Mouse (Mus musculus) mouse embryonic stem cell (cell line): Measurements from ENCODE around the gene Wdfy4.

Experiments
- in situ Hi-C, 2 experiments: fragments of 300-500 bp; cut with MboI; formaldehyde crosslinking; loops; 1 replicate in 1 of 2; 3 replicates in 1 of 2; pipeline ENCODE4 v1.14.3; 2019 to 2020; ENCODE audit warnings: low sequenced_read_pairs in 2 of 2, low pct_unique_long_range_greater_than_20kb in 1 of 2, mixed read lengths in 1 of 2; ENCODE audit not compliant: unreplicated experiment in 1 of 2

Wdfy4 gene

DNA sequence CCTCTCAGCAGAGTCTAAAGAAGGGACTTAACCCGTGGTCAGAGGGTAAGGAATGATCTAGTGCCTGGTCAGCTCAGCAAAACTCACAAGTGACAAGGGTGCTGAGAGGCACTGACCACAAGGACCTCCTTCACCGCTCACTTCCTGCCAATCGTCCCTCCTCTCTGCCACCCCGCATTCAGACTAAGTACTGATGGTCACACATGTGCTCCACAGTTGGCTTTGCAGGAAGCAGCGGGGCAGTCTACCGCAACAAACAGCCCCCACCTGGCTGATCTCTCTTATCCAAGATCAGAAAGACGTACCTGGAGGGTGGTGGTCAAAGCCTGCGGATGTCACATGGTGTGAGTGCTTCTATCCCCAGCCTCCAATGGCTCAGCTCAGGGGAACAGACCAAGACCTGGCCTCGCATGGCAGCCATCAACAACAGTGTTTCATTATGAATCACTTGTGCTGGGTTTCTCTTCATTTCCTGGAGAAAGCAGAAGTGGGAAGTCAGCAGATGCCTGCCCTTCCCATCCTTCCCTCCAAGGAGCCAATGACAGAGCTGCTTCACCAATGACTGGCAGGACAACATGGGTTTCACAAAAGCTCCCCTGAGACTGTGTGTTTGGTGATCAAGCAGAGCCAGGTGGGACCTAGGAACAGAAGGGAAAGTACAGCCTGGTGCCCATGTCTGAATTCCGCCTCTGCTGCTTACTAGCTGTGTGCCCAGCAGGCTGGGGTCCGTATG, at the start of gene Wdfy4:
Gene Wdfy4 (minus strand): TSS at position 441 of the 733 bp plus-strand sequence.
- in situ Hi-C loops, result no loop called here

DNA sequence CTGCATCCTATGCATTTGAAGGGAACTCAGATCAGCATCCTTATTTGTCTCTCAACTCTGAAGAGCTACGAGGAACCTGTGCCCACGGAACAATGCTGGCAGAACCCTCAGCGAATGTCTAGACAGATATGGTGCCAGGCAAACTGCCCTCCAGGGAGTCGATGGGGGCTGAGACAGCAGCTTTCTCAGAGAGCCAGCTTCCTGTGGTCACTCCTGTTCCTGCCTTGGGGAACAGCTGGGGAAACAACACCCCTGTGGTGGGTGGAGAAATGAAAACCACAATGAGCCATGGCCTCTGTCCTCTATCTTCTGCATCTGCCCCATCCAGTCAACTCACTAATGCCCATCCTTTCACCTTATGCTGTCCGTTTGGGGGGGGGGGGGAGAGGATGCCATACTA, 46.7 kb upstream of the Wdfy4 start:
- in situ Hi-C loops, result no loop called here

DNA sequence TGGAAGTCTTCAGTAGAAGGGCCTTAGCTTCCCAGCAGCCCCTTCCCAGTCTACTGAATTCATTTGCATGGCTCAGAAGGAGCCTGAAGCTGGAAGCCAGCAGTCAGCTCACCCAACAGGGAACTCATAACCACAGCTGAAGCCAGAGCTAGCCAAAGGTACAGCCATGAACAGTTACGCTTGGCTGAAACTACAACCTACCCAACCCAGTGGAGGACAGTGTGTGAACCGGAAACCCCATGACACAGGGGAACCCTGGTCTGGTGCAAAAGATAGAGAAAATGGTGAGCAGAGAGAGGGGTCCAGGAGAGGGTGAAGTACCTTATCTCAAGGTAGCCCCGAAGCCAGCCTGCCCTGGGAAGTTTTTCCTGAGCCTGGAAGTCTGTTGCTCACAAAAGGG, 46.0 kb upstream of the Wdfy4 start:
- in situ Hi-C loops, result no loop called here

DNA sequence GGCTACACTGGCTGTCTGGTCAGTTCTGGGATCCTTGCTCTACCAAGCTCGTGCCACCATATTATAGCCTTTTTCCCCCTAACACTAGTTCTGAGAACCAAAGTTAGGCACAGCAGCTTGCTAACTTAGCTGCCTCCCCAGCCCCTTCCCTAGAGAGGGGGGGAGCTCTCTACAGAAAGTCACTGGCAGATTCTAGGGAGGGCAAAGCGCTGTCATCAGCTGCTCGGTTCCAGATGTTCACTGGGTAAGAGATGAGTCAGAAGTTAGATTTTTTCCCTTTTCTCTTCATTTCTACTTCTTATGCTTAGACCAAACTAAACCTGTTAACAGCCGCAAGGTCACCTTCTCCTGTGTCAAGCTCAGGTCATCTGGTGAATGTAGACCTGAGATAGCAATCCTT, 45.4 kb upstream of the Wdfy4 start:
- in situ Hi-C loops, result no loop called here

DNA sequence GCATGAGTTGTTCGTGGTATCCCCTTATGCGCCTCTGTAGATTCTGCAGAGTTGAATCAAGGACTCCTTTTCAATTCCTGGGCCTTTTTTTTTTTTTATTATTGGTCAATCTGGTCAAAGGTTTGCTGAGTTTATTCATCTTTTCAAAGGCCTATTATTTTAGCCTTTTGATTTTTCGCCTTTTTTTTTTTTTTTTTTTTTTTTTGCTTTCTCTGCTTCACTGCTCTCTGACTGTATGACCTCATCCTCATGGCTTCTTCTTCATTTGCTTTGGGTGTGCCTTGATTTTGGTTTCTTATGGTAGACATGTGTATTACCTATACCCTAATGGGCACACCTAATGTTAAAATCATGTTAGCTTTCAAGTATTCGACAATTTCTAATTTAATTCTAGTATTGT, 39.9 kb upstream of the Wdfy4 start:
- in situ Hi-C loops, result no loop called here

DNA sequence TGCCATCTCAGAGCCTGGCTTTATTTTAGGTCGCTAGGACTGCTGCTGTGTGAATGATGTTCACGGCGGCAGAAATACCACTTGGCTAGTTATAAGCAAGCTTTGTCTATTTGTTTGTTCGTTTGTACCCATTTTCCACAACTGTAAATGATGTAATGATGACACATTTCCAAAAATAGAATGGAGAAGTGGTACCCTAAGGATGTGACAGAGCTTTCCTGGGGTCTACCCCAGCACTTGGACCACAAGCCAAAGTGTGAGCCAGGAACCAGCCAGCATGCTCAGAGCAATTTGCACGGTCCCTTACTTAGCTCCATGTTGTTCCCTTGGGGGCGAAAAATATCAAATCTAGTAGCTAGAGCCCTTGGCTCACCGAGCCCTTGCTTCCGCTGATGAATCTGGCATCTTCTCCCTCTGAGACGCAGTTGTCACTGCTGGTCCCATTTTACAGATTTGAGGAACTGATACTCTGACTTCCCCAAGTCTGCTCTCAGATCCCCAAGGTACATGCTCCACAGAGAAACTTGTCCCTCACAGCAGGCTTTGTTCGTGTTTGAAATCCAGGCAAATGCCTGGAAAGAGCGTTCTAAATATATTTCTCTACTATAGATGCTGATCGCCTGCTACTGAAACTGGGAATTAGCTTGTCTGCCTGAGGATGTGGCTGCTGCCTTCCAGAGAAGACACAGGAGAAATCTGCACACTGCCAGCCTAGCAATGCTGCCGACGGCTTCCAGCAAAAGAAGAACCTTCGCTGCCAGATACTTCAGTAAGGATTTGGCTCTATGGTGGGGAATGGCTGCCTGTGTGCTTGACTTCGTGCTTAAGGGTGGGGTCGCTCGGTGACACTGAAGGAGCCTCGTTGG, 31.3 kb upstream of the Wdfy4 start:
- in situ Hi-C loops, result loop anchor here in 1 of 2 experiments (5.0 kb wide), 1 partner anchor 86 kb away; no protein-coding TSS in a partner anchor

DNA sequence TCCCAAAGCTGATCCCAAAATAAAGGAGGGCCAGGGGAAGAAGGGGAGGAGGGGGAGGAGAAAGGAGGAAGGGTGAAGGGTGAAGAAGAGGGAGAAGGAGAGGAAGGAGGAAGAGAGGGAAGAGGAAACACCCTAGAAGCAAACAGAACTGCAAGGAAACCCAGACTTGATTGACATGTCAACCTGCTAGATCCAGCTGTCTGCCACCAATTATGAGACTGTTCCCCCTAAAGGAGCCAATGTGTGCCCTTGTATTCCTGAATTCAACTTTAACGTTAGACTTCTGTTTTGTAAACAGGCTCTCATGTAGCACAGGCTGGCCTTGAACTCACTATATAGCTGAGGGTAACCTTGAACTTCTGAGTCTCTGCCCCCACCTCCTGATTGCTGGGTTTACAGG, 29.9 kb upstream of the Wdfy4 start:
- in situ Hi-C loops, result loop anchor here in 1 of 2 experiments (5.0 kb wide), 1 partner anchor 87 kb away; no protein-coding TSS in a partner anchor

DNA sequence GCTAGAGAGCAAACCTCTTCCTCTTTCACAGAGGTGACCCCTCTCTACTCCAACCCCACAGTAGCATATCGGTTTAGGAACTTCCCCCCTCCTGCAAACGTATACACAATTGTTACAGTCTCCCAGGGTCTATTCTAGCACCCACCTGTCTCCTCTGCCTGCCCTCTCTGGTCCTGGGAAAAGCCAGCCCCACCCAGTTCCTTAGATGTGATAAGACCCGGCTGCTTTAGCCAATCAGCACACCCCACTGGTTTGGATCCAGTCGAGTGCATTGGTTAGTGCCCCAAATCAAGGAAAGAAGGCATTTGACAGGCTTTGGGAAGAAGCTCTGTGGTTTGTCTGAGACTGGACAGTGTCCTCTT, 29.4 kb upstream of the Wdfy4 start:
- in situ Hi-C loops, result loop anchor here (5.0 kb wide), 2 partner anchors 88 to 93 kb away; no protein-coding TSS in a partner anchor

DNA sequence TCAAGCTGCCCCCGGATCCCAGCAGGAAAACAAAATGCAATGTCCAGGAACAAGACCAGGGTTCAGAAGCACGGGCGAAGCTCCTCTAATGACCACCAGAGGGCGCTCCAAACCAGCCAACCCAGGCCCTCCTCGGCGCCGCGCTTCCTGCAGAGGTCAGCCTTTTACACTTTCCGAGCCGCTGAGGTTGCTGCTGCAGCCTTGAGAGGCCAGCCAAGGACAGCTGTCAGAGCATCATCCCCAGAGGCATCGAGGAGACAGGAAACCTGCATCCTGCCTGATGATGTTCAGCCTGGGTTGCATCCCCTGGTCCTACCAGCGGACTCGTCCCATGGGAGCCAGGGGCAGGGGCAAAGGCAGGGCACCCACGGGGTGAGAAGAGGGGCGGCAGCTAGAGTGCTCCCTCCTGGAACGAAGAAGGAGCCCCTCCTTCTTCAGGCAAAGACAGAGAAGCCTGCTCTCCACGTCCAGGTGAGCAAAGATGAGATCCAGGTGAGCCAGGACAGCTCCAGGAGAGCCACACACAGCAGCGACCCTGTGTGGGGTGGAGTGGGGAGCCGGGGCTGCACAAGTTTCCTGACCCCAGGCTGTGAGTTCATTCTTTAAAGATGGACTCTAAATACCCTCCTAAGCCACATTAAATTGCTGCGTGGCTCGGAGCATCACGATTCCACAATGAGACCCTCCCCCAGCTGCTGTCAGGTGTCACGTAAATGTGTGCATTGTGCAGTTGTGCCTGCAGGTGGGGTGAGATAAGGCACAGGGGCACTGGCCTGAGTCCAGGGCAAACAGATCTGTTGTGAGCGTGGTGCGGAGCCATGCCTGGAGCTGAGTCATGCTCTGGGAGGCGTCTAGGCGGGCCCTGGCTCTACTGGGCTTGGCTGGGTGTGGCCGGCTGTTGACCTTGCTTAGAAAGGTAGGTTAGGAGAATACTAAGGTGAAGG, 28.8 kb upstream of the Wdfy4 start, which contains the start of gene Arhgap22:
Gene Arhgap22 (plus strand): TSS at position 204 of the 944 bp plus-strand sequence.
- in situ Hi-C loops, result loop anchor here in 1 of 2 experiments (5.0 kb wide), 1 partner anchor 93 kb away; no protein-coding TSS in a partner anchor

DNA sequence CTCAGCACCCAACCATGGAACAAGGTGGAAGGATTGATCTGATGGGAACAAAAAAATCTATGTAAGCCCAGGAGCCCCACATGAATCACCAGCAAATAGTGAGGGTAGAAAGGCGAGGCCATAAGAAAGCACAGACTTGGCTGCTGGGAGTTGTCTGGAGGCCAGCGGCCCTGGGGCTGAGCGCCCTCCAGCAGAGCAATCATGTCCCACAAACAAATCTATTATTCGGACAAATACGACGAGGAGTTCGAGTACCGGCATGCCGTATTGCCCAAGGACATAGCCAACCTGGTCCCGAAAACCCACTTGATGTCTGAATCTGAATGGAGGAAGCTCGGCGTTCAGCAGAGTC, 27.6 kb upstream of the Wdfy4 start:
- in situ Hi-C loops, result loop anchor here in 1 of 2 experiments (5.0 kb wide), 1 partner anchor 94 kb away; no protein-coding TSS in a partner anchor

DNA sequence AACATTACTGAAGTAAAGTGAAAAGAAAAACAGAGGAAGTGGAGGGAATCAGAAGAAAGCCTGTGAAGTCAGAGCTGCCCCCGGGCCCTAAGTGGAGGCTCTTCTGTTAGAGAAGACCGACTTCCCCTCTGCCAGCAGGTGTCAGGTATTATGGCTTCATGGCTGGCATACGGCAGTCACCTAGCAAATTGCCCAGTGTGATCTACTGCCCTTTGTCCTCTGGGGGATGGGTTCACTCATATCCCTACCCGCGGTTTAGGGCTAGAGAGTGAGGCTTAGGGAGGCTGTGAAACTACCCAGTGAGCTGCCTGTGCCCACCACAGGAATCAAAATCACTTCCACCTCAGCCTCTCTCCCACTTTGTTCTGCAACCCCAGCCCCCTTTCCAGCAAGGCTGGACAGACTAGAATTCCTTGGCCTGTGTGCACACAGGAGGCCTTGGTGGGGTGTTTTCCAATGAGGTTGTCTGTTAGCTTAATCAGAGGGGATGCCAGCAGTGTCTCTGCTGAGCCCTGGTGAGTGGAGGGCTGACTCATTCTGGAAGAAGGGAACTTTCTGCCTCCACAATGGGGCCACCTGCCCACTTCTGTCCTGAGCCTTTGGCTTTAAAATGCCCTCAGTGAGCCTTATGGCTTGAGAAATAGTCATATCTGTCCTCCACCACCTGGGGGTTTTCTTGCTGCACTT, 27.1 kb upstream of the Wdfy4 start:
- in situ Hi-C loops, result loop anchor here in 1 of 2 experiments (5.0 kb wide), 1 partner anchor 95 kb away; no protein-coding TSS in a partner anchor

DNA sequence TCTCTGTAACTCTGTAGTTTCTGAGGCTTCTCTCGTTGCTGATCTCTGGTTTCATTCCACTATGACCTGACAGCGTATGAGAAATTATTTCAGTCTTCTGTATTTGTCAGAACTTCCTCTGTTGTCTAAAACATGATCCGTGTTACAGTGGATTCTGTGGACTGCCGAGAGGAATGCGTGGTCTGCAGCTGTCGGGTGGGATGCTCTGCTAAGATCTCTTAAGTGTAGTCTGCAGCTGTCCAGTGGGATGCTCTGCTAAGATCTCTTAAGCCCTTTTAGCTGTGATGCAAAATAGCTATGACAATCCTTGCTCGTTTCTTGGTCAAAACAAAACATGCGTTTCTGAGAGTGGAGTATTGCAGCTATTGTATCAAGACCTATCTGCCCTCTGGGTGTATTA, 25.5 kb upstream of the Wdfy4 start:
- in situ Hi-C loops, result loop anchor here in 1 of 2 experiments (5.0 kb wide), 1 partner anchor 96 kb away; no protein-coding TSS in a partner anchor

DNA sequence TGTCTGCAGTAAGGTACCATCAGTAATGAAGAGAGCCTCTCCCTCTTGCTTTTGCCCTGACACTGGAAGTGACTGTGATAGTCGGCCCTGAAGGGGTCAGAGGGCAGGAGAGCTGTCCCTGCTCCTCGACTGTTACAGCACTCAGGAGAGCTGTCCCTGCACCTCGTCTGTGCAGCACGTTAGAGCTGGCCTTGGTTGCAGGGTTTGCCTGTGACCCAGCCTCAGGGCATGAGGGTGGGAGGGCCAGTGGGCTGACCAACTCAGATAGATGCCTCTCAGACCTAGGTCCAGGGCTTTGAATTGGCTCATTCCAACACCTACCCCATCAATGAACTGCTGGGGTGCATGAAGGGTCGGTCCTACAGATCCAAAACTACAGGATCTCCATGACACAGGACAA, 23.0 kb upstream of the Wdfy4 start:
- in situ Hi-C loops, result loop anchor here in 1 of 2 experiments (5.0 kb wide), 1 partner anchor 39 kb away; no protein-coding TSS in a partner anchor

DNA sequence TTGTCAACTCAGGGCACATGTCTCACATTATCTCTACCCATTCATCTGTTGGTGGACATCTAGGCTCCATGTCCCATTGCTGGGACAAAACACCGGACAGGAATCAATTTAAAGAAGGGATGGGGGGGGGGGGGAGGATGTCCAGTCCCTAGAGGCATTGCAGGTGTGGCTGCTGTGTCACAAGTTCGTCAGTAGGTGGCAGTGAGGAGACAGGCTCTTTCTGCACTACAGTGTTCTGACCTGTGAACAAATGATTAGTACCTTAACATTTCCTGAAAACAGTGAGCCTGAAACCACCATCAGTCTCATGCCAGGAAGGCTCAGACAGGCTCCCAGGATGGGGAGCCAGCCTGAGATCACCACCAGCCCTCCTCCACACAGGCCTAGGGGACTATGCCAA, 21.7 kb upstream of the Wdfy4 start:
- in situ Hi-C loops, result loop anchor here in 1 of 2 experiments (5.0 kb wide), 1 partner anchor 40 kb away; no protein-coding TSS in a partner anchor

DNA sequence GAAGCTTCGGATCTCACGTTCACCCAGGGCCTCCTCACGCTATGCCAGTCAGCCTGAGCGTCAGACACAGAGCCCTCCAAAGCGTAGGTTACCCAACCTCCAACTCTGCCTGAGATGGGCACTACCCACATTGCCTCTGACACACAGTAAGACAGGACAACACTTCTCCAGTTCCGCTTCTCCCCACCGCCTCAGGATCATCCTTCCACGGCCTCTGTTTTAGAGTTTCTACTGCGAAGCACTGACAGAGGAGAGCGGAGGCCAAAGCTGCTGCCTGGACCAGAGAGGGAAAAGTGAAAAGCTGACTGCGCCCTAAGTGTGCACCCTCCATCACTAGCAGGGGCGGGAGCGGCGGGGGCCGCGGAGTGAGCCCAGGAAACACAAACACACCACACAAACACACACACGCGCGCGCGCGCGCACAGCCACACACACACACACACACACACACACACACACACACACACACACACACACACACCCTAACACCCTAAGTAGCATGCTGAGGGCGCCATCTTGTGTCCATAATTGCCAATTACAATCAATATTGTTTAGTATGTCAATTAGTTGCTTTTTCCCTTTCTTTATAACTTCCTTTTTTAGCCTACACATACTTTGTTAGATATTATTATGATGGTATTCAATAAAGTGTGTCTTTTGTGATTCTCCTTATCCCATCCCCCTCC, 20.1 kb upstream of the Wdfy4 start:
- in situ Hi-C loops, result loop anchor here in 1 of 2 experiments (5.0 kb wide), 1 partner anchor 42 kb away; no protein-coding TSS in a partner anchor

DNA sequence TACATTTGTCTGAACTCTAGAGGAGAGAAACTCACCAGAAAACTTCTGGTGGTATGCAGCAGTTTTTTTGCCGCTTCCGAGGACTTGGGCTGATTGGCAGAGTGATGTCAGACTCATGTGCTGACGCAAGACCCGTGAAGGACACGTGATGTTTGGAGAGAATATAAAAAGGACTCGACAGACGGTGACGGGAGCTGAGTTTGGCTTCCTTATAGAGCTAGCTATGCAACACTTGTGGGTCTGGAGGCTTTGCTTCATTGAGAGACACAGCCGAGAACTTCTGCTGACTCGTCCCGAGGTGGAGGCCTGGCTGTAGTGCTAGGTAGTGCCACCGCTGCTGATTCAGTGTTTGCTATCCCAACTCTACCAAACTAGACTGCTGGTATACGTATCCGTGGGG, 18.5 kb upstream of the Wdfy4 start:
- in situ Hi-C loops, result no loop called here

DNA sequence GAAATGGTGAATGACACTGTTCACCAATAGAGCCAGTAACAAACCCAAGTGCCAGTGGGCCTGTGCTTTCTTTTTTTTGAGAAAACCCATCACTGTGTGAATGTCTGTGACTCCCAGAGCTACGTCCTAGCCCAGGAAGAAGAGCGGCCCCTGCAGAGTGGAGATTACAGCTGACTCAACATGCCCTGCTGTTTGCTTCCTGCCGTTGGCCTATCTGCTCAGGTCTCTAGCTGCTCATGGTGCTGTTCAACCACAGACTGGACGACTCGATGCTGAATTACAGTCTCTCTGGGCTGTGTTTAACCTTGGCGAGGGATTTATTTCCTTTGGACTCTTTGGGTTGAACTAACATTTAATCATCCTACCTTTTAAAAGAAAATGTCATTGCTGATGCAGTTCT, 17.6 kb upstream of the Wdfy4 start:
- in situ Hi-C loops, result no loop called here
